Mouse (Mus musculus) layer of hippocampus, postnatal 14 days (tissue): ENCODE measurements around the gene Gck. TPM values are rescaled to one million over a fixed set of nuclear protein-coding genes. Genes with fewer than 3 reads are reported as not detected.

Experiments
- DNase-seq, 2 experiments: peaks; one replicate each; pipeline ENCODE4 v3.0.0; 2021 to 2022; ENCODE audit warnings: low spot score in 2 of 2, mixed read lengths in 1 of 2
- long read RNA-seq, 2 experiments: library from polyadenylated mRNA; stranded (forward); transcript quantifications; one replicate each; pipeline ENCODE4 v2.0.0; 2021
- total RNA-seq, 2 experiments: library from RNA; stranded (reverse); gene quantifications; 2 replicates each; pipeline ENCODE4 v1.2.3; 2021

Gene Gck
- total RNA-seq: 1 to 10 TPM; 1.3 to 1.9 TPM
- long read RNA-seq, experiment 1, partial matches to known transcripts: 0 of 4 reads
- long read RNA-seq, experiment 1, other reads (novel, unspliced or antisense): 3 of 4 reads
- long read RNA-seq, experiment 2, partial matches to known transcripts: 2 of 6 reads
- long read RNA-seq, experiment 2, other reads (novel, unspliced or antisense): 4 of 6 reads

DNA sequence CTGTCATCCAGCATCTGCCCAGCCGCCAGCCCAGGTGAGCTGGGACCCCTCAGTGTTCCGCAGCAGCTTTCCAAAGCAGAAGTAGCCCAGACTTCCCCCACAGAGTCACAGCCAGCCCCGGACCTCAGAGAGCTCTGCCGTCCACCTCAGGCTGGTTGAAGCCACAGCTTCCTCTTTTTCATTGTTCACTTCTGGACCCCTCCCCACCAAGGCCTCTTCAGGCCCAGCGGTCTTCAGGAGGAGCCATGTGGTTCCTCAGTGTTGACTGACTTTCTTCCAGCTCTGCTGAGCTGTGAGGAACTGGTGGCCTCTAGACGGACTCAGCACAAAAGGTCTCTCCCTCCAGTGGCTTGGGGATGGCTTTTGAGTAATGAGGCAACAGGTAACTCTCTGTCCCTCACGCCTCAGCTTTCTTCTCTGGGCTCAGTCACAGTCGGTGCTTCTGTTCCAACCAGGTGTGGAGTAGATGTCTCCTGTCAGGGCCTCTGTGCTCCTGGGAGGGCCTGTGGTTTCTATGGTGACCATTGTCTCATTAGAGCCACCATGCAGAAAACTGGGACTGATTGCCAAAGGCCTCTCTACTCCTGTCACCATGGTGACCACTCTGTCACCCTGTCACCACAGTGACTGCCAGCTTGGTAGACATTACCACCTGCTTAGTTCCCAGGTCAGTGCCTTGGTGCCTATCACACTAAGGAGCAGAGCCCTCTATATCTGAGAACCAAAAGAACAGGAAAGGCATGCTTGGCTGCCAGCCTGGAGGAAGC, at the start of gene Gck:
TSS of gene Gck (minus strand) at position 496 of the 767 bp plus-strand sequence.
- DNase-seq: no peak

DNA sequence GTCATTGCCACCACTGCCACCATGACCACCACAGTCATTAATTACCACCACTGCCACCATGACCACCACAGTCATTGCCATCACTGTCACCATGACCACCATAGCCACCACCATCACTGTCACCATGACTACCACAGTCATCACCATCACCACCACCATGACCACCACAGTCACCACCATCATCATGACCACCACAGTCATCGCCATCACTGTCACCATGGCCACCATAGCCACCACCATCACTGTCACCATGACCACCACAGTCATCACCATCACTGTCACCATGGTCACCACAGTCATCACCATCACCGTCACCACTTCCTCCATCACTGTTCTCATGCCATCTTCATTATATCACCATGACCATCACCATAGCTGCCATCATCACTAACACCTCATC, 48.6 kb upstream of the Gck start:
- DNase-seq: no peak

DNA sequence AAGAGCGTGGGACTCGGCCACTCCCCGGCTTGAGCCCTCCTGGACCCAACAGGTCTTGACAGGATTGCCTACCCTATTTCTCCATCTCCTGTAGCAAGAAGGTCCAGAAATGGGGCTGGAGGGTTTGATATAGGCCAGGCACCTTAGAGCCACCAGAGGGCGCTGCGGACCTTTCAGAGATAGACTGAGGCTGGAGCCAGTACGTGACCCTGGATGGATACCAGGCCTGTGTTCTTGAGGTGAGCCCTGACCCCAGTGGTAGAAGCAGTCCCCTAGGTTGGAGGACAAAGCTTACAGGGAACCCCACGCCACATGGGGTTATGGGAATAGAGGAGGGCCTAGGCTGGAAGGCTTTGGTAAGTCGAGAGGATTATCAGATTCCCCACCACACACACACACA, 46.1 kb upstream of the Gck start:
- peak; percentile 76 to 84 for DNase-seq

DNA sequence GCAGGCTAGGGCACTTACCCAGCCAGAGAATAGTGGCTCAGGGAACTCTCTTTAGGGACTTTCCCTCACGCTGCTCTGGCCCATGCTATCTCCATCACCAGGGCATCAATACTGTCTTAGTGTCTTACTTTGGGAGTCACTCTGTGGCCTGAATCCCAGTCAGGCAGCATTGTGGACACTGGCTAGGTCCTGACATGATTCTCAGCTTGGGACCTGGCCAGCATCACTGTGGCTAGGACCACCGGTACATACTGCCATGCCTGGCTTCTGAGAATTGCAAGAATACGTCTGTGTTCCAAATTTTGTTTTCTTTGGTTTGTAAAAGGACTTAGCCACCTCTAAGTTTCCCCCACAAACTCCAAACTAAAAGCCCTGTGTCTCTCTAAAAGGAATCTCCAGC, 45.0 kb upstream of the Gck start:
- DNase-seq: no peak

DNA sequence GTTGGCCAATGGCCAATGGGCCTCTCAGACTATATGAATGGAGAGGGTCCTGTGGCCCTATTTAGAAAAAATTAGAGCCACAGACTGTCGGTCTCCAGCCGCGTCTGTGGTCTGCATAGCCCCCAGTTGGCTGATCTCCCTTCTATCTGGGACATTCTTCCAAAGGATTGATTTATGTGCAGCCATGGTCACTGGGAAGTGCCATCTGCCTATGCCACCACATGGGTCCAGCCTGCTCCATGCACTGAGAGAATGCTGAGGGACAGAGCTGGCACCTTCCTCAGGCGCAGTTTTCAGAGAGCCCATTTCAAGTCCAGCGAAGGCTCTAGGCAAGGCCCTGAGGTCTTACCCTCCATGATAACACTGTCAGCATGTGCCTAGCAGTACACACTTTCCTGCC, 44.3 kb upstream of the Gck start:
- DNase-seq: no peak

DNA sequence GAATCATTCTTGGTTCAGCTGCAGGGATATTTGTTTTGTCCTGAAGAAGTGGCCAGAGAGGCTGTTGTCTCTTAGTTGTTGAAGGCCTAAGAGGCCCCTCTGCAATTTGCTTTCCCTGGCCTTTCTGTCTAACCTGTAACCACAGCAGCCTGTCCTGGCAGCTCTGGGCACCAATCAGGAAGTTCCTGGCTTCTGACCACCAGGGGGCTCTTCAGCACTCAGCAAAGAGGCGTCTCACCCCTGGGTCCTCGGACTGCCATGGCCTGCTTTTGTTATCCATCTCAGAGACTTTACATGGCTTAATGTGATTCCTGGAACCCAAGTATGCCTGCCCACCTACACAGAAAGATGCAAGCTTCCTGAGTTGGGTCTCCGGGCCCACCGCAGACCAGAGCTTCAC, 41.0 kb upstream of the Gck start:
- DNase-seq: no peak

DNA sequence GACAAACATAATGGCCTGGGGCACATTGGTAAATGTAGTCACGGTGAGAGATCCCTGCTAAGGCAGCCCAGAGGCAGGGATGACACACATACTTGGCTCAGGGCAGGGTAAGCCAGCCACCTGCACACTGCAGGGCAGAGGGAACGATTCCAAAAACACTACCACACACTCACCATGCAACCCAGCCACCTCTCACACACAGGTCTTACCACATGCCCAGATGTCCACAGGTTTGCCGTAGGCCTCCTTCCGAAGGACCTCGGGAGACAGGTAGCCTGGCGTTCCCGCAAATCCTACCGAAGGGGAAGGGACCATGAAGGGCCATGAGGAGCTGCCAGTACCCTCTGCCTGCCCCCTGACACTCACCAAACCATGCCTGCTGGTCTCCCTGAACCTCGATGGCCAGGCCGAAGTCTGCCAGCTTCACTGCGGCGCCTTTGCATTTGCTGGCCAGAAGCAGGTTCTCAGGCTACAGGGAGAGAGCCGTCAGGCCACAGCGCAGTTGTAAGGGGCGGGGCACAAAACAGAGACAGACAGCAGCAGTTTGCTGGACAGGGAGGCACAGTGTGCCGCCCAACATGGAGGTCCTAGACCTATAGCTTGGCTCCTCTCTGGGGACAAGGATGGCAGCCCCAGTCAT, 40.2 kb upstream of the Gck start:
- no peak for DNase-seq

DNA sequence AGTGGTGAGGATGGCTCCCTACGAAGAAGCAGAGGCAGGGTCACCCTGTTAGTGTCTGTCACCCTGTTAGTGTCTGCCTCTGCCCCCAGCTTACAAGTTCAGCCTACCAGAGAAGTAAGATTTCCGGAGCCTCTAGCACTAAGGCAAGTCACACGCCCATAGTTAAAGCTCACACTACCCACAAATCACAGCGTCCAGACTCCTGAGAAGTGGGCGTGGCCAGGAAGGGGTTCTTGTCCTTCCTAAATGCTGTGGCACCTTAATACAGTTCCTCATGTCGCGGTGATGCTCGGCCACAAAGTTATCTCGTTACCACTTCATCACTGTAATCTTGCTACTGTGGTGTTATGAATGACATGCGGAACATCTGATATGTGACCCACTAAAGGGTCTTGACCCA, 38.2 kb upstream of the Gck start:
- no peak for DNase-seq

DNA sequence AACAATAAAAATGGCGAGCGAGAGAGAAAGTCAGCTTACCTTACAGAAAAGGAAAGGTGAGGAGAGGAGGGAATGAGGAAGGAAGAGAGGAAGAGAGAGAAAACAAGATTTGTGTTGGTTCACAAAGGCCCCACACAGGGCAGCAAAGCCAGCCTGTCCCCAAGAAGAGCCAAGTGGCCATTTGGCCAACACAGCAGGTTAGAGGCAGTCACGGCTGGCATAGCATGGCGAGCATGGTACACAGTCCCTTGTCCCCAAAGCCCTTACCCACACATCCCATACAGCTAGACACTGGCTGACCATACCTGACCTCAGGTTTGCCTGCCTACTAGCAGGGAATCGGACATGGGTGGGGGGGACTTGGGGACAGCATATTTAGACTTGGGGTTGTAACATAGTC, 33.7 kb upstream of the Gck start:
- no peak for DNase-seq

DNA sequence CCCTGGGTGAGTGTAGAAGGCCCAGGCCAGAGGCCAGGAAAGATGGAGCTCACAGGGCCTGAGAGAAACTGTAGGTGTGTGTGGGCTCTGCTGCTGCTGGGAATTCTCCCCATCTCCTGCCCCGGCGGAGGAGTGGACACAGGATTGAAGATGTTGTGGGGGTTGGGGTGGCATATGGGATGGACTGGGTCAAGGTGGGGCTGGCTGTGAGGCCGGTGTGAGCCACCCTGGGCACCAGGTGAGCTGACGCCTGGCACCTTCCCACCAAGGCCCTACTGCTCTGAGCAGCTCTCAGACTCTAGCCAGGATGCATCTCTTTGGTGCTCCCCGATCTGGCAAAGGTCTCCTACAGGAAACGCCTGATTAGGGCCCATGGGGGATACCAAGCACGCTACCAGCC, 31.4 kb upstream of the Gck start:
- DNase-seq: no peak

DNA sequence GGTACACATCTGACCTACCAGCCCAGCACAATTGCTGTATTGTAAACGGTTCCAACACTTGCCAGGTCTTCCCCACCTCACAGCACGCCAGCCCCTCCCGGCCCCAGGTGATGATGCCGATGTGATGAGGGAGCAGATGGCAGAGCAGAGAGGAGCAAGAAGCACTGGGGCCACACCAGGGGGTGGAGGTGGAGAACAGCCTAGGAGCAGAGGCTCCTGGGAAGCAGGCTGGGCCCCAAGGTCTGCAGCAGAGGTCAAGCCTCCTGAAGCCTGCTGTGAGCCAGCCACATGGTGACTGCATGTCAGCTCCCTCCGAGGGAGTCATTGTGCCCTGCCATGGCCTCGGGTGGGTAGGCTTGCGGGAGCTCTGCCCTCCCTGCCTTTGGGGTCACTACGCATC, 30.7 kb upstream of the Gck start:
- DNase-seq: no peak

DNA sequence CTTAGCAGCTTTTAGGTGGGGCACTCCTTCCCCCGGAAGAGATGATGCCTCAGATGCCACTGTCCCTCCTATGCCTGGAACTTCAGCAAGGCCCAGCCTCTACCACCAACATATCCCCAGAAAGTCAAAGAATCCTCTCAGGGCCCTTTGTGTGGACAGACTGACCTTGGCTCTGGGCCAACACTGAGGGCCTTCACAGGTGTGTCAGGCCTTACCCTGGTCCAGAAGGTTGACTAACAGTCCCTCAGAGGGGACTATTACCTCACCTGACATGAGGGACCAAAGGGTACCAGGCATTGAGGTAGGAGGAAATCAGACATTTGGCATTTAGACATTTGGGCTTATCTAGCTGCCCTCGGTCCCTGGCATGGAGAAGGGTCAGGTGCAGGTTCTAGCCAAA, 30.2 kb upstream of the Gck start:
- DNase-seq: no peak

DNA sequence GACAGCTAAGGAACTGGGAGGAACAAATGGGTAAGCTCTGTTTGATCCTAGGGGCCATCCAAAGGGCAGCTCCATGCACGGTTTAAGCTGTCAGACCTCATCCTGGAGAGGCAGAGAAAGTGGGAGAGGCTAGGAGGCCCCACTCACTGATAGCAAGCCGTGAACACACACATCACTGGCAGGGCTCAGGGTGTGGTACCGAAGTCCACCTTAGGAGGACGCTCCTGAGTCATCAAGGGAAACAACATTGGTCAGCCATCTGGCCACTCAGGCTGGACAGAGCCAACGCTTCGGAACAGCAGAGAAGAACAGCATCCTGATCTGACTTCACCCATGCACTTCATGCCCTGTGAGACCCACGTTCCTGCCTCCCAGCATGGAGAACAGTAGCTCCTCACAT, 29.2 kb upstream of the Gck start:
- DNase-seq: no peak

DNA sequence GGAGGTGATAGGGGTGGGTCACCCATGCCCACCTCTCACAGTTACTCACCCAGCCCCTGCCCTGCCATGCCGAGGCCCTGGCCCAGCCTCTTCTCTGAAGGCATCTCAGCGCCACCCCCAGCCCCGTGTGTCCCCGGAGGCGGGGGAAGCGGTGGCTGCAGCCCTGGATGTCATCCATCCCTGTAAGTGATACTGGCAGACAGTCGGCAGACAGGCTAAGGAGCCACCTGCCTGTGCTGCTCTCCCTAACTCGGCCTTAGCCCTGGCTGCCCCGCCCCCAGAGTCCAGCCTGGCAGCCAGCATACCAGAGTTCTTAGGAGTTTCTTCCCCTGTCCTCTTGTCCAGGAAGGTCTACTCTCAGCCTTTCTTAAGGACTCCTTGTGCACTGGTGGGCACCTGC, 26.2 kb upstream of the Gck start:
- DNase-seq: no peak

DNA sequence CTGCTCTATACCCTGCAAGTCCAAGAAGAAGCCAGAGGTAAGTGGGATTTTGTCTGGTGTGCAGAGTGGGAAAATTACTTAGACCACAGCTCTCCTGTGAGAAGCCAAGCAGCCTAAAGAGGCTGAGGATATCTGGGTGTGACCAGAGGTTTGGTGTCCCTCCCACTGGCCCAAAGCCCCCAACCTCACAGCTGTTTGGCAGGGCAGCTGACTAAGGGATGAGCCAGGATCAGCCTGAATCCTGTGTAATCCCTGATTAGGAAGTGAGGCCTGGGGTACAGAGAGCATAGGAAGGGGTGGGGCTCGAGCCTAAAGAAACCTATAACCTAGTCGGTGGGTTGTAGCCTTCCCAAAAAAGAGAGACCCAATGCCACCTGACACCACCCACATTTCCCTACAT, 25.2 kb upstream of the Gck start:
- no peak for DNase-seq

DNA sequence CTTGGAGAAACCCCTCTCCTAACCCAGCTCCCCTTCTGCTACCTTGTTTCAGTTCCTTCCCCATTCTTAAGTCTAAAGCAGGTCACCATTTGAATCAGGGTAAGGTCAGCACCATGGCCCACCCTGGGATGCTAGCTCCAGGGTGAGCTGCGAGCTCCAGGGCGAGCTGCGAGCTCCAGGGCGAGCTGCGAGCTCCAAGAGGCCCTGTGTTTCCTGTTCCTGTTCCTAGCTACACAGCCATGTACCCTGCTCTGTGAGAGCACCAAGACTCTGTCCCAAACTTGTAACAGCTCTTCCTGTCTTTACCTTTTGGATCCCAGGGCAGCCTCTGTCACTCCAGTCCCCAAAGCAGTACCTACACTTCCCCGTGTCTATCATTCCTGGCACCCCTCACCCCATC, 24.2 kb upstream of the Gck start:
- no peak for DNase-seq

DNA sequence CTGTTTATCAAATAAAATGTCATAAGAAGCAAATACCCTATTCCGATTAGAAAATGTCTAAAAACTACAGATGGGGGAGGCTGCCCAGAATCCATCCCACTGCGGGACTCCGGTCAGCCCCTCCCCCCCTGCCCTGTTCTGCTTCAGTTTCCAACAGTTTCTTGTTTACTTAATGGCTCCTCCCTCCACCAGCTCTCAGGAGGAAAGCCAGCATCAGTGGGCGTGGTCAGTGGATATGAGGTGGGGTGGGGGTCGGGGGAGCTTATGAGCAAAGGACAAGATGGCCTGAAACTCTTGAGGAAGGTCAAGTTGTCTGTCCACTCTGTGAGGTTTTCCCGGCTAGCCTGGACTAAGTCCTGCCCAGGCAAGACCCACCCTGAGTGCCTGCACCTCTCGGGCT, 23.3 kb upstream of the Gck start:
- no peak for DNase-seq

DNA sequence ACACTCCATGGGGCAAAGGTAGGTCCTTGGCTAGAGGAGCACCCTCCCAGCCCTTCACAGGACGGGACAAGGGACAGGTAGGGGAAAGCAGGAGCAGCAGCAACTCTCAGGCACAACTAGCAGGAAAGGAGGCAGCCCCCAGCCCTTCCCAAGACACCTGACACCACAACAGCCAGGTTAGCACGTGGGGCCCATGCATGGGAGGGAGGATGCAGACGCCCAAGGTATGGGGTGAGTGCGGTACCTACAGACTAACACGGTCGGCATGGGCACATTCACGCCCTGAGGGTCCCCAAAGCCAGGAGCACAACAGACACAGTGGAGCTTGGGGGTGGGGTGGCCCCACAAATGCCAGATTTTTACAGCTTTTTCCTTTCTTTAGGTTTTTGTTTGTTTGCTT, 21.3 kb upstream of the Gck start:
- no peak for DNase-seq

DNA sequence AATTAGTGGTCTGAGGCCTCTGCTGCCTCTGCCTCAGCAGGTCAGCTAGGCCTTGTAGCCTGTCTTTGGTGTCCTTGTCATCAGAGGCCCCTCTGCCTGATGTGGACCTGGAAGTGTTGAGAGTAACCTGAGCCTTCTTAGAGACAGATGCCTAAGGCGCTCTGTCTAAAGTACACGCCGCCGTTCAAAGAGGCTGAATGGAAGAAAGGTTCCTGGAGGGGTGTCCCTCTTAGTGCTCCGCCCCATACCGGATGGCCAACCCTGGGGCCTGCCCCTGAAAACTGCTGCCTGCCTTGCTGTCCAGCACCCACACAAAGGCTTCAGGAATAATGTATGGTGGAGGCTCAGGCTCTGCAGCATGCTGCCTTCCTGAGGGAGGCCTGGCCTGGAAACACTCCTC, 18.3 kb upstream of the Gck start:
- DNase-seq: no peak

DNA sequence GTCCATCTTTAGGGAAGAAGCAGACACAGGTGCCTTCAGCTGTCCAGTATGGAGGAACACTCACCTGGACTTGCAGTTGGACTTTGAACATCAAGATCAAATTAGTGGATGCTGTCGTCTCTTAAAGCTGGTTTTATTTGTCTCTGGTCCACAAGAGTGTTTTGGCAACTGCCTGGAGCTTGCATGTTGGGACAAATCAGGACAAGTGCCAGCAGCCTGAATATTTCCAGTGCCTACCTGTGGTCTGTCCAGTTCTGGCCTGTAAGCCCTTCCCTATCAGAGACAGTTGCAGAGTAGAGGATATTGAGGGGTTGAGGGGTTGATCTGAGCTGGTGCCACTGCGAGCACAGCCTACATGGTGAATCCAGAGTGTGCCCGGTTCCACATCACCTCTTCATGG, 16.9 kb upstream of the Gck start:
- no peak for DNase-seq

DNA sequence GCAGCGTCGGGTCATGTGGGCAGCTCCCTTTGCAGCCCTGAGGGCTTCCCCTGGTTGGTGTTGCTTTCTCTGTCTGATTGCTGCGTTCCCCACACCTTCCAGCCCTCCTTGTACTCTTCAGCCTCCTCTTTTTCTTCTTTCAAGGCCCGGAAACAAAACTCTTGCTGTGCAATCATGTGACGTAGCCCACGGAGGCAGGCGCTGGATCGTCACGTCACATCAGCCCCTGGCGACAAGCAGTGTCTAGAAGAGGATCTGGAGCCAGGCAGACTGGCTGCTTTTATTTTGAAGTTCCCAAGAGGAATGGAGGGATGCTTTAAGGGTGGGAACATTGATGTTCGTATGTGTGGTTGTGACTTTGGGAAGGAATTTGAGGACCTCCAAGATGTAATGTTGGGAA, 16.0 kb upstream of the Gck start:
- DNase-seq: no peak

DNA sequence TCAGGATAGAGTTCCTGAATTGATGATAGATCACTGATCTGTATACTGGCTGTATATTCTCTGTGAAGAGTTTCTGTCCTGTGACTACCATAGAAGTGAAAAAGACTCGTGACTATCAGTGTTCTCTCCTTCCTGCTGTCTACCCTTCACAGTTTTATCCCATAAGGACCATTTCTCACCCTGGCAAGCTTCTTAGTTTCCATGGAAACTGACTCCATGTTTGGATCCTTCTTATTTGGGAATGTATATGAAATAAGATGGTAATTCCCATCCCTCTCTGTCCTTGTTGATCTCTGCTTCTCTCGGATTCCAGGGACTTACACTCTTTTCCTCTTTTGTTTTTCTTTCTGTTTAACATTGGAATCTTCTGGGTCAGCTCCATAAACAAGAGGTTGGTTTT, 10.2 kb upstream of the Gck start:
- no peak for DNase-seq
